Mouse (Mus musculus) ES-Bruce4 (cell line): Measurements from ENCODE around the gene Fam19a4. TPM values are rescaled to one million over a fixed set of nuclear protein-coding genes. Genes with fewer than 3 reads are reported as not detected.

Experiments
- H3K27ac ChIP-seq: 2 replicates; pipeline ENCODE4 v1.5.1; 2012; ENCODE audit warnings: low read length, inconsistent platforms; ENCODE audit not compliant: insufficient read depth
- H3K27me3 ChIP-seq: 2 replicates; pipeline ENCODE4 v1.6.1; 2012; ENCODE audit warnings: mild to moderate bottlenecking, low read length, inconsistent platforms; ENCODE audit not compliant: control insufficient read depth, poor library complexity, insufficient read depth, severe bottlenecking
- H3K36me3 ChIP-seq: 2 replicates; pipeline ENCODE4 v1.6.1; 2012; ENCODE audit warnings: inconsistent platforms, mild to moderate bottlenecking, low read length, moderate library complexity; ENCODE audit not compliant: control insufficient read depth, poor library complexity, insufficient read depth, severe bottlenecking
- H3K4me1 ChIP-seq: one replicate; pipeline ENCODE4 v1.8.1; 2011; ENCODE audit warnings: low read length; ENCODE audit not compliant: control insufficient read depth, insufficient read depth
- H3K4me3 ChIP-seq: 2 replicates; pipeline ENCODE4 v1.5.1; 2011; ENCODE audit warnings: low read depth, mild to moderate bottlenecking, low read length
- H3K9ac ChIP-seq: 2 replicates; pipeline ENCODE4 v1.6.1; 2012; ENCODE audit warnings: low read depth, mild to moderate bottlenecking, inconsistent platforms; ENCODE audit not compliant: poor library complexity, severe bottlenecking
- H3K9me3 ChIP-seq: replicated peaks from 2 replicates; pipeline ENCODE4 v1.6.1; 2012; ENCODE audit warnings: mild to moderate bottlenecking, low read length, inconsistent platforms; ENCODE audit not compliant: control insufficient read depth, poor library complexity, insufficient read depth, severe bottlenecking
- CTCF ChIP-seq: IDR thresholded peaks from one replicate; pipeline ENCODE4 v1.8.1; 2011; ENCODE audit warnings: low read depth, low read length
- EP300 ChIP-seq: IDR thresholded peaks from 2 replicates; pipeline ENCODE4 v1.6.1; 2011; ENCODE audit warnings: low read depth, low read length; ENCODE audit not compliant: insufficient read depth
- POLR2A ChIP-seq: IDR thresholded peaks from one replicate; pipeline ENCODE4 v1.8.1; 2011; ENCODE audit warnings: low read length; ENCODE audit not compliant: insufficient read depth
- polyA plus RNA-seq: library from polyadenylated mRNA; stranded (reverse); fragments of >200 nt; gene quantifications from 2 replicates; pipeline ENCODE4 v1.2.4, GENCODE M21; 2011; ENCODE audit warnings: low read depth; ENCODE audit not compliant: missing spikeins, insufficient read depth, insufficient read length

Fam19a4 gene
- polyA plus RNA-seq, 1 experiment = not detected

- Histone ChIP-seq H3K9ac (no peak overlapping the region), H3K4me3 (no peak overlapping the region), H3K36me3 (no peaks in the 10 kb centered on the region), H3K27ac (no peak overlapping the region), H3K27me3 (no peaks in the 10 kb centered on the region), H3K4me1 (no peaks in the 10 kb centered on the region), H3K9me3 (no peaks in the 10 kb centered on the region)
- TF ChIP-seq EP300 (no peak), CTCF (no peak), POLR2A (no peak)
Measured at GRCm38 (mm10) chr6:96802981-96803380, 257.2 kb downstream of the Fam19a4 start.

- no peaks in the 10 kb centered on the region for H3K4me1 ChIP-seq
- no peak overlapping the region for H3K4me3 ChIP-seq
- no peaks in the 10 kb centered on the region for H3K27me3 ChIP-seq
- no peak overlapping the region for H3K9ac ChIP-seq
- H3K27ac ChIP-seq = no peak overlapping the region
- TF ChIP-seq EP300 = no peak
- TF ChIP-seq CTCF = no peak
- no peak for TF ChIP-seq POLR2A
- H3K9me3 ChIP-seq = no peaks in the 10 kb centered on the region
- H3K36me3 ChIP-seq = no peaks in the 10 kb centered on the region
Measured at GRCm38 (mm10) chr6:96798746-96799145, 261.5 kb downstream of the Fam19a4 start.

GRCm38 (mm10) chr6:96797451-96797850 lies 262.8 kb downstream of the Fam19a4 start:
- Histone ChIP-seq H3K27ac (no peak overlapping the region), H3K36me3 (no peaks in the 10 kb centered on the region), H3K4me1 (no peaks in the 10 kb centered on the region), H3K9ac (no peak overlapping the region), H3K4me3 (no peak overlapping the region), H3K9me3 (no peaks in the 10 kb centered on the region), H3K27me3 (no peaks in the 10 kb centered on the region)
- TF ChIP-seq CTCF (no peak), POLR2A (no peak), EP300 (no peak)

Other genes with a start within 250 kb of the Fam19a4 start
- gene Eogt, start 88.8 kb upstream of the Fam19a4 start, polyA plus RNA-seq = 28.2 and 37.9 TPM in 2 replicates
- gene Tmf1, start 118.7 kb upstream of the Fam19a4 start, polyA plus RNA-seq = 39.0 and 52.4 TPM in 2 replicates
- gene Uba3, start 145.2 kb upstream of the Fam19a4 start, polyA plus RNA-seq = 125 and 136 TPM in 2 replicates
- gene Arl6ip5, start 150.3 kb upstream of the Fam19a4 start, polyA plus RNA-seq = 51.2 and 58.0 TPM in 2 replicates
- not detected in 2 replicates for gene Lmod3, start 192.3 kb upstream of the Fam19a4 start, polyA plus RNA-seq